In genomic region chr7:100500276-100500977, GRCm38 (mm10) we compare ENCODE assay signal across 12 mouse cellular contexts. TPM values are rescaled to one million over a fixed set of nuclear protein-coding genes. Genes with fewer than 3 reads are reported as not detected.
DNase-seq lines count a peak whose midpoint lies in the region; ATAC-seq and TF ChIP-seq lines count a peak whose summit lies in the region.
"Had no signal": no experiment of that assay in that cellular context is flagged by ENCODE, and none has a peak within 500 bp of the region (broad histone marks: within the 10 kb centered on the region; RNA-seq: fewer than 3 reads in every experiment).

No protein-coding gene starts in this region.

- ATAC-seq in erythroblast, adult 5-6 weeks (replicated peaks; ENCODE audit: low FRiP score, poor library complexity, severe bottlenecking), result peak; percentile 12
- no peak for ATAC-seq in liver, embryonic 15.5 days (ENCODE audit: insufficient read depth)
- no peak for ATAC-seq in activated CD4-positive, CD25-positive, alpha-beta regulatory T cell, adult 4 months

- no peaks in the 10 kb centered on the region for H3K36me3 ChIP-seq in kidney, adult 2 months (ENCODE audit: control insufficient read depth, insufficient read depth, low read length)
- H3K36me3 ChIP-seq in ES-Bruce4 (ENCODE audit: control insufficient read depth, insufficient read depth, low read length, poor library complexity, severe bottlenecking), result peaks cover 19% of the 10 kb centered on the region
- H3K36me3 ChIP-seq in liver, embryonic 15.5 days (replicated peaks), result peaks cover 54% of the 10 kb centered on the region

- WGBS in kidney, adult 2 months, result 70% methylated on average over 16 of the region's 16 CpGs
- WGBS in liver, embryonic 15.5 days (ENCODE audit: insufficient replicate concordance), result 62% methylated on average over 16 of the region's 16 CpGs

- H3K27me3 ChIP-seq in kidney, adult 2 months (replicated peaks; ENCODE audit: control insufficient read depth, insufficient read depth, low read length), result no peaks in the 10 kb centered on the region
- H3K27me3 ChIP-seq in ES-Bruce4 (ENCODE audit: control insufficient read depth, insufficient read depth, low read length, poor library complexity, severe bottlenecking), result no peaks in the 10 kb centered on the region
- no peaks in the 10 kb centered on the region for H3K27me3 ChIP-seq in liver, embryonic 15.5 days
- H3K27me3 ChIP-seq: embryonic facial prominence, embryonic 12.5 days had no signal

- no peak for TF ChIP-seq CTCF in kidney, adult 2 months (conservative IDR thresholded peaks at IDR 0.05; ENCODE audit: insufficient read depth, insufficient read length, low read depth, low read length)
- no peak for TF ChIP-seq CTCF in ES-Bruce4 (IDR thresholded peaks at IDR 0.05; ENCODE audit: low read depth, low read length)

- no peak overlapping the region for H3K4me2 ChIP-seq in liver, embryonic 15.5 days
- H3K4me2 ChIP-seq: embryonic facial prominence, embryonic 12.5 days had no signal

- H3K4me3 ChIP-seq in kidney, adult 2 months (ENCODE audit: insufficient read depth, low read depth, low read length), result no peak overlapping the region
- H3K4me3 ChIP-seq in ES-Bruce4 (ENCODE audit: low read depth, low read length), result no peak overlapping the region
- no peak overlapping the region for H3K4me3 ChIP-seq in liver, embryonic 15.5 days (replicated peaks)
- H3K4me3 ChIP-seq: embryonic facial prominence, embryonic 12.5 days had no signal

- H3K9ac ChIP-seq in ES-Bruce4 (ENCODE audit: low read depth, poor library complexity, severe bottlenecking), result no peak overlapping the region
- no peak overlapping the region for H3K9ac ChIP-seq in liver, embryonic 15.5 days
- H3K9ac ChIP-seq: embryonic facial prominence, embryonic 12.5 days had no signal

- no peak overlapping the region for H3K27ac ChIP-seq in kidney, adult 2 months (ENCODE audit: insufficient read depth, low read depth, low read length)
- H3K27ac ChIP-seq in ES-Bruce4 (ENCODE audit: insufficient read depth, low read length), result peak overlapping the region; percentile 80
- peak overlapping the region; percentile 85 for H3K27ac ChIP-seq in liver, embryonic 15.5 days (replicated peaks)
- H3K27ac ChIP-seq: embryonic facial prominence, embryonic 12.5 days had no signal

- no peak for TF ChIP-seq EP300 in ES-Bruce4 (IDR thresholded peaks at IDR 0.05; ENCODE audit: insufficient read depth, low read depth, low read length)

- peak; percentile 15 for DNase-seq in kidney, adult 2 months
- DNase-seq in kidney, adult 9 months, result no peak
- DNase-seq in cerebellum, adult 8-10 months, result no peak
- DNase-seq in embryo, embryonic 11 days, result no peak

- H3K4me1 ChIP-seq in kidney, adult 2 months (ENCODE audit: control insufficient read depth, insufficient read depth, low read length), result no peaks in the 10 kb centered on the region
- H3K4me1 ChIP-seq in ES-Bruce4 (ENCODE audit: control insufficient read depth, insufficient read depth, low read length), result peaks cover 13% of the 10 kb centered on the region
- H3K4me1 ChIP-seq in liver, embryonic 15.5 days (replicated peaks), result peaks cover 98% of the 10 kb centered on the region

- TF ChIP-seq POLR2A in kidney, adult 2 months (IDR thresholded peaks at IDR 0.05; ENCODE audit: low read depth, low read length), result no peak
- no peak for TF ChIP-seq POLR2A in ES-Bruce4 (IDR thresholded peaks at IDR 0.05; ENCODE audit: insufficient read depth, low read length)

- H3K9me3 ChIP-seq in ES-Bruce4 (replicated peaks; ENCODE audit: control insufficient read depth, insufficient read depth, low read length, poor library complexity, severe bottlenecking), result no peaks in the 10 kb centered on the region
- no peaks in the 10 kb centered on the region for H3K9me3 ChIP-seq in liver, embryonic 15.5 days (replicated peaks)
- H3K9me3 ChIP-seq: embryonic facial prominence, embryonic 12.5 days had no signal

RNA-seq across cellular contexts. Expression of gene Ucp2, which starts 7.3 kb away (rescaled TPM):
- polyA plus RNA-seq in kidney, adult 2 months (2012; rRNA removed), result 153 and 172 TPM in 2 replicates
- polyA plus RNA-seq in ES-Bruce4 (2011; ENCODE audit: insufficient read depth, insufficient read length, low read depth, missing spikeins), result 162 and 171 TPM in 2 replicates
- total RNA-seq in erythroblast, adult 5-6 weeks (2015; ENCODE audit: low replicate concordance), result 1,034 and 1,242 TPM in 2 replicates
- 1,143 and 1,228 TPM in 2 replicates for total RNA-seq in erythroblast, adult 5-6 weeks (2017; ENCODE audit: low replicate concordance)
- 734 and 787 TPM in 2 replicates for polyA plus RNA-seq in liver, embryonic 15.5 days (2015; fragmentation: Nextera tagmentation; extraction: Ambion mirVana)
- 1,000 to 10,000 TPM; 1,097 to 1,340 TPM for polyA plus RNA-seq in activated CD4-positive, CD25-positive, alpha-beta regulatory T cell, adult 4 months (2017; shearing (Covaris generic))

RNA-seq across cellular contexts. Expression of gene Dnajb13, which starts 14.3 kb away (rescaled TPM):
- polyA plus RNA-seq in kidney, adult 2 months (2012; rRNA removed), result 0.36 and 0.58 TPM in 2 replicates
- polyA plus RNA-seq in ES-Bruce4 (2011; ENCODE audit: insufficient read depth, insufficient read length, low read depth, missing spikeins), result 0.39 TPM in 1 of 2 replicates, not detected in the other
- 1.5 TPM in 1 of 2 replicates, not detected in the other for total RNA-seq in erythroblast, adult 5-6 weeks (2015; ENCODE audit: low replicate concordance)
- total RNA-seq in erythroblast, adult 5-6 weeks (2017; ENCODE audit: low replicate concordance), result 2.6 and 9.2 TPM in 2 replicates
- polyA plus RNA-seq in liver, embryonic 15.5 days (2015; fragmentation: Nextera tagmentation; extraction: Ambion mirVana), result 2.9 and 3.8 TPM in 2 replicates
- 10 to 100 TPM; 10.4 to 17.4 TPM for polyA plus RNA-seq in activated CD4-positive, CD25-positive, alpha-beta regulatory T cell, adult 4 months (2017; shearing (Covaris generic))

RNA-seq across cellular contexts. Expression of gene Ucp3, which starts 27.6 kb away (rescaled TPM):
- 4.0 and 5.0 TPM in 2 replicates for polyA plus RNA-seq in kidney, adult 2 months (2012; rRNA removed)
- polyA plus RNA-seq in ES-Bruce4 (2011; ENCODE audit: insufficient read depth, insufficient read length, low read depth, missing spikeins), result not detected in 2 replicates
- 0.42 TPM in 1 of 2 replicates, not detected in the other for total RNA-seq in erythroblast, adult 5-6 weeks (2015; ENCODE audit: low replicate concordance)
- 0.56 TPM in 1 of 2 replicates, not detected in the other for total RNA-seq in erythroblast, adult 5-6 weeks (2017; ENCODE audit: low replicate concordance)
- polyA plus RNA-seq in liver, embryonic 15.5 days (2015; fragmentation: Nextera tagmentation; extraction: Ambion mirVana), result 0.06 TPM in 1 of 2 replicates, not detected in the other
- polyA plus RNA-seq in activated CD4-positive, CD25-positive, alpha-beta regulatory T cell, adult 4 months (2017; shearing (Covaris generic)), result not detected
- total RNA-seq: liver, adult 2 months had no signal
- polyA plus RNA-seq: brain, embryonic 14.5 days; embryonic facial prominence, embryonic 12.5 days; liver, adult 2 months; neural tube, embryonic 14.5 days had no signal

RNA-seq across cellular contexts. Expression of gene Coa4, which starts 36.4 kb away (rescaled TPM):
- polyA plus RNA-seq in kidney, adult 2 months (2012; rRNA removed), result 12.6 and 16.1 TPM in 2 replicates
- 9.2 and 14.6 TPM in 2 replicates for polyA plus RNA-seq in ES-Bruce4 (2011; ENCODE audit: insufficient read depth, insufficient read length, low read depth, missing spikeins)
- 1.7 and 4.0 TPM in 2 replicates for total RNA-seq in erythroblast, adult 5-6 weeks (2015; ENCODE audit: low replicate concordance)
- total RNA-seq in erythroblast, adult 5-6 weeks (2017; ENCODE audit: low replicate concordance), result 6.7 and 9.8 TPM in 2 replicates
- polyA plus RNA-seq in liver, embryonic 15.5 days (2015; fragmentation: Nextera tagmentation; extraction: Ambion mirVana), result 11.5 and 12.3 TPM in 2 replicates
- 10 to 100 TPM; 21.2 to 22.6 TPM for polyA plus RNA-seq in activated CD4-positive, CD25-positive, alpha-beta regulatory T cell, adult 4 months (2017; shearing (Covaris generic))
